Mouse (Mus musculus) neutrophil, adult 5-6 weeks (primary cell): ENCODE data around the gene Dpf3. TPM values are rescaled to one million over a fixed set of nuclear protein-coding genes. Genes with fewer than 3 reads are reported as not detected.

ENCODE experiments used
- ATAC-seq: fragments of 151-379, 151-347 bp; 2 replicates; pipeline ENCODE4 v1.8.0; 2017; ENCODE audit warnings: mild to moderate bottlenecking, moderate TSS enrichment; ENCODE audit not compliant: insufficient number of reproducible peaks, poor library complexity, low FRiP score, severe bottlenecking; ENCODE audit errors: extremely low read depth
- total RNA-seq: library from RNA; stranded (forward); fragments of 200-1000 nt; gene quantifications from 2 replicates; pipeline ENCODE4 v1.2.3, GENCODE M21; 2017

Gene Dpf3
- total RNA-seq, 1 experiment from 2014 or later = 0.47 TPM

GRCm38 (mm10) chr12:83476277-83476676, 11.2 kb downstream of the Dpf3 start:
- ATAC-seq = no peak

GRCm38 (mm10) chr12:83475419-83475818, 12.1 kb downstream of the Dpf3 start:
- ATAC-seq = no peak

GRCm38 (mm10) chr12:83473987-83474600, 13.4 kb downstream of the Dpf3 start:
- no peak for ATAC-seq

GRCm38 (mm10) chr12:83471760-83472159, 15.8 kb downstream of the Dpf3 start:
- no peak for ATAC-seq

- ATAC-seq = no peak
These were observed 17.4 kb downstream of the Dpf3 start for GRCm38 (mm10) chr12:83470085-83470484.

- no peak for ATAC-seq
These were observed 20.7 kb downstream of the Dpf3 start for GRCm38 (mm10) chr12:83466508-83467430.

- ATAC-seq = no peak
These were observed 21.5 kb downstream of the Dpf3 start for GRCm38 (mm10) chr12:83466053-83466452.

- no peak for ATAC-seq
These were observed 27.2 kb downstream of the Dpf3 start for GRCm38 (mm10) chr12:83460272-83460671.

- ATAC-seq = no peak
These were observed 32.7 kb downstream of the Dpf3 start for GRCm38 (mm10) chr12:83454697-83455321.

- no peak for ATAC-seq
These were observed 35.7 kb downstream of the Dpf3 start for GRCm38 (mm10) chr12:83451850-83452249.

- no peak for ATAC-seq
These were observed 37.0 kb downstream of the Dpf3 start for GRCm38 (mm10) chr12:83450471-83450870.

GRCm38 (mm10) chr12:83449202-83449601, 38.3 kb downstream of the Dpf3 start:
- ATAC-seq = no peak

- ATAC-seq = no peak
These were observed 41.9 kb downstream of the Dpf3 start for GRCm38 (mm10) chr12:83445587-83445986.

- no peak for ATAC-seq
These were observed 43.1 kb downstream of the Dpf3 start for GRCm38 (mm10) chr12:83444448-83444847.

- ATAC-seq = no peak
These were observed 49.5 kb downstream of the Dpf3 start for GRCm38 (mm10) chr12:83438002-83438401.

- no peak for ATAC-seq
These were observed 53.4 kb downstream of the Dpf3 start for GRCm38 (mm10) chr12:83433987-83434698.

GRCm38 (mm10) chr12:83433436-83433835, 54.1 kb downstream of the Dpf3 start:
- no peak for ATAC-seq

GRCm38 (mm10) chr12:83430207-83430606, 57.3 kb downstream of the Dpf3 start:
- ATAC-seq = no peak

GRCm38 (mm10) chr12:83428016-83428415, 59.5 kb downstream of the Dpf3 start:
- no peak for ATAC-seq
